Mouse (Mus musculus) cerebellum, adult 18-20 months (tissue): Measurements from ENCODE around the gene Ap5z1.

ENCODE experiments used
- DNase-seq, 2 experiments: peaks; one replicate each; pipeline ENCODE4 v3.0.0; 2021

Ap5z1 gene

GRCm38 (mm10) chr5:142475669-142476068 is 11.9 kb downstream of the Ap5z1 start:
- DNase-seq, result no peak

- peak; percentile 60 to 73 for DNase-seq
Observed at GRCm38 (mm10) chr5:142477346-142477745, 13.6 kb downstream of the Ap5z1 start.

- DNase-seq, result no peak
Observed at GRCm38 (mm10) chr5:142477866-142478615, 14.3 kb downstream of the Ap5z1 start.

- peak; percentile 81 to 91 for DNase-seq
Observed at GRCm38 (mm10) chr5:142478829-142479435, 15.2 kb downstream of the Ap5z1 start.

GRCm38 (mm10) chr5:142482512-142482911 is 18.8 kb downstream of the Ap5z1 start:
- peak; percentile 57 to 61 for DNase-seq

GRCm38 (mm10) chr5:142483581-142483980 is 19.8 kb downstream of the Ap5z1 start:
- no peak for DNase-seq

- DNase-seq, result no peak
Observed at GRCm38 (mm10) chr5:142486654-142487053, 22.9 kb downstream of the Ap5z1 start.

- DNase-seq, result no peak
Observed at GRCm38 (mm10) chr5:142489955-142490707, 26.4 kb downstream of the Ap5z1 start.

- no peak for DNase-seq
Observed at GRCm38 (mm10) chr5:142493307-142493706, 29.6 kb downstream of the Ap5z1 start.

- DNase-seq, result peak; percentile 70 to 81
Observed at GRCm38 (mm10) chr5:142495321-142496096, 31.8 kb downstream of the Ap5z1 start.

- DNase-seq, result peak; percentile 55 to 56
Observed at GRCm38 (mm10) chr5:142498964-142499363, 35.2 kb downstream of the Ap5z1 start.

GRCm38 (mm10) chr5:142500918-142501317 is 37.2 kb downstream of the Ap5z1 start:
- no peak for DNase-seq

GRCm38 (mm10) chr5:142502414-142502813 is 38.7 kb downstream of the Ap5z1 start:
- DNase-seq, result peak; percentile 90 to 91

- no peak for DNase-seq
Observed at GRCm38 (mm10) chr5:142504175-142504574, 40.4 kb downstream of the Ap5z1 start.

GRCm38 (mm10) chr5:142505695-142506423 is 42.1 kb downstream of the Ap5z1 start:
- DNase-seq, result no peak

- DNase-seq, result peak; percentile 83 to 84
Observed at GRCm38 (mm10) chr5:142509141-142510060, 45.7 kb downstream of the Ap5z1 start.

- DNase-seq, result no peak
Observed at GRCm38 (mm10) chr5:142510061-142510414, 46.3 kb downstream of the Ap5z1 start.

- DNase-seq, result no peak
Observed at GRCm38 (mm10) chr5:142512112-142512511, 48.4 kb downstream of the Ap5z1 start.

- DNase-seq, result no peak
Observed at GRCm38 (mm10) chr5:142518973-142519372, 55.2 kb downstream of the Ap5z1 start.

- DNase-seq, result no peak
Observed at GRCm38 (mm10) chr5:142520360-142520759, 56.6 kb downstream of the Ap5z1 start.
